ENCODE assay signal across 9 mouse cellular contexts in the genomic region with DNA sequence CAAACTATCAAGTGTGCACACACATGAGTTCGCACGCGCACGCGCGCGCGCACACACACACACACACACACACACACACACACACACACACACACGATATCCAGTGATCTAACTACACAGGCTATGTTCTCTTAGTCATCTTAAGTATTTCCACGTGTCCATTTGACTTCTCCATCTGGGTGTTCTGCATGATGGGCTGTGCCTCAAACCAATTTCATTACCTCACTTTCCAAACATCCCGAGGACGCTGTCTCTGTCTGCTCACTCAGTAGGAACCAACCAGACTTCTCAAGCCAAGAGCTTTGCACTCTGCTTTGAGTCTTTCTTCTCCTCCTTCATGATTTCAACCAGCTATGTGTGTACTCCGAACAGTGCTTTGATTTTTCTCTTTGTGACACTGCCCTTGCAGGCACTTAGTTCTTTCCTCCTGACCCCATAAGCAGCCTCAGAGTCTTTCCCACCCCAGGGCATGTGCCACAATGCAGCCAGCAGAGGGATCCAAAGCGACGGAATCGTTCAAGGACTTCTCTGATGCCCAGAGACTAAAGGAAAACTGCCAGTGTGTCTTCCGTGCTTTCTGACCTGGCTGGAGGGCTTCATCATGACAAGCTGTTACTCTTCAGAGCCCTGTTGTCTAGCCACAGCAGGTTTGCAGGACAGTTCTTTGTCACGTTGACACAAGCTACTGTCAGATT.
DNase-seq lines count a peak whose midpoint lies in the region; ATAC-seq and TF ChIP-seq lines count a peak whose summit lies in the region.
"Had no signal": no experiment of that assay in that cellular context is flagged by ENCODE, and none has a peak within 500 bp of the region (broad histone marks: within the 10 kb centered on the region; RNA-seq: fewer than 3 reads in every experiment).

No protein-coding gene starts in this region.

- H3K27me3 ChIP-seq in forebrain, embryonic 10.5 days (ENCODE audit: poor library complexity, severe bottlenecking), result no peaks in the 10 kb centered on the region
- no peaks in the 10 kb centered on the region for H3K27me3 ChIP-seq in forebrain, embryonic 12.5 days
- H3K27me3 ChIP-seq in heart, embryonic 13.5 days (replicated peaks), result no peaks in the 10 kb centered on the region
- no peaks in the 10 kb centered on the region for H3K27me3 ChIP-seq in midbrain, postnatal 0 days (ENCODE audit: insufficient read depth, low read length)

- 74% methylated on average over 18 of the region's 18 CpGs for WGBS in forebrain, embryonic 10.5 days
- WGBS in forebrain, embryonic 12.5 days, result 70% methylated on average over 18 of the region's 18 CpGs
- 56% methylated on average over 18 of the region's 18 CpGs for WGBS in heart, embryonic 13.5 days
- 67% methylated on average over 18 of the region's 18 CpGs for WGBS in midbrain, postnatal 0 days

- no peak overlapping the region for H3K4me2 ChIP-seq in forebrain, embryonic 12.5 days
- peak overlapping the region; percentile 30; the same call in 1 of the 2 replicates for H3K4me2 ChIP-seq in heart, embryonic 13.5 days
- no peak overlapping the region for H3K4me2 ChIP-seq in midbrain, postnatal 0 days (ENCODE audit: low read depth, low read length, poor library complexity, severe bottlenecking)

- no peaks in the 10 kb centered on the region for H3K9me3 ChIP-seq in forebrain, embryonic 10.5 days
- no peaks in the 10 kb centered on the region for H3K9me3 ChIP-seq in forebrain, embryonic 12.5 days
- no peaks in the 10 kb centered on the region for H3K9me3 ChIP-seq in heart, embryonic 13.5 days
- H3K9me3 ChIP-seq in midbrain, postnatal 0 days (ENCODE audit: low read length), result no peaks in the 10 kb centered on the region

- peaks cover 6% of the 10 kb centered on the region for H3K4me1 ChIP-seq in forebrain, embryonic 10.5 days
- no peaks in the 10 kb centered on the region for H3K4me1 ChIP-seq in forebrain, embryonic 12.5 days
- peaks cover 60% of the 10 kb centered on the region for H3K4me1 ChIP-seq in heart, embryonic 13.5 days
- no peaks in the 10 kb centered on the region for H3K4me1 ChIP-seq in midbrain, postnatal 0 days (ENCODE audit: insufficient read depth, low read length)

- H3K9ac ChIP-seq in forebrain, embryonic 12.5 days, result no peak overlapping the region
- H3K9ac ChIP-seq in heart, embryonic 13.5 days, result peak overlapping the region; percentile 55
- H3K9ac ChIP-seq in midbrain, postnatal 0 days (replicated peaks; ENCODE audit: low read length, poor library complexity, severe bottlenecking), result no peak overlapping the region

- no peaks in the 10 kb centered on the region for H3K36me3 ChIP-seq in forebrain, embryonic 10.5 days (replicated peaks)
- no peaks in the 10 kb centered on the region for H3K36me3 ChIP-seq in forebrain, embryonic 12.5 days (replicated peaks)
- H3K36me3 ChIP-seq in heart, embryonic 13.5 days, result no peaks in the 10 kb centered on the region
- H3K36me3 ChIP-seq in midbrain, postnatal 0 days (ENCODE audit: insufficient read depth, low read length), result no peaks in the 10 kb centered on the region

- TF ChIP-seq CTCF in midbrain, postnatal 0 days (IDR thresholded peaks at IDR 0.05), result peak; percentile 85

- no peak for ATAC-seq in forebrain, embryonic 12.5 days (ENCODE audit: low FRiP score)
- ATAC-seq in heart, embryonic 13.5 days (ENCODE audit: extremely low read depth, insufficient number of reproducible peaks, low FRiP score, low TSS enrichment), result no peak
- ATAC-seq in midbrain, postnatal 0 days (ENCODE audit: low FRiP score), result no peak

- peak overlapping the region; percentile 30; the same call in 1 of the 2 replicates for H3K27ac ChIP-seq in forebrain, embryonic 10.5 days
- no peak overlapping the region for H3K27ac ChIP-seq in forebrain, embryonic 12.5 days
- H3K27ac ChIP-seq in heart, embryonic 13.5 days (replicated peaks), result peak overlapping the region; percentile 82
- no peak overlapping the region for H3K27ac ChIP-seq in midbrain, postnatal 0 days (ENCODE audit: low read depth, low read length)

- no peak overlapping the region for H3K4me3 ChIP-seq in forebrain, embryonic 10.5 days
- no peak overlapping the region for H3K4me3 ChIP-seq in forebrain, embryonic 12.5 days (replicated peaks)
- no peak overlapping the region for H3K4me3 ChIP-seq in heart, embryonic 13.5 days
- no peak overlapping the region for H3K4me3 ChIP-seq in midbrain, postnatal 0 days (ENCODE audit: low read depth, low read length)
- H3K4me3 ChIP-seq: erythroblast, embryonic 14.5 days had no signal

- DNase-seq in forebrain, embryonic 10.5 days (ENCODE audit: extremely low spot score, low spot score), result peak; percentile 46
- peak; percentile 55 for DNase-seq in adipocyte (ENCODE audit: low spot score)
- peak; percentile 88 for DNase-seq in embryo, embryonic 10.5 days (ENCODE audit: low spot score)
- peak; percentile 61 for DNase-seq in kidney, postnatal 14 days
- DNase-seq in midbrain, postnatal 0 days (ENCODE audit: low spot score), result peak; percentile 87
- no peak for DNase-seq in ovary, adult 18-20 months (ENCODE audit: low spot score)

Comparison
In these comparisons a context has a peak if more than half of its experiments do, and no peak if none do; other contexts are left out.
1. H3K27ac ChIP-seq: peak in forebrain, embryonic 10.5 days (single experiment) and heart, embryonic 13.5 days (single experiment); none in forebrain, embryonic 12.5 days (single experiment) and midbrain, postnatal 0 days (single experiment).